Mouse (Mus musculus): ENCODE results near the gene Dnah8. TPM values are rescaled to one million over a fixed set of nuclear protein-coding genes. Genes with fewer than 3 reads are reported as not detected.

Dnah8 gene
- polyA plus RNA-seq, 1 experiment from 2014 or later, result 3.0 TPM

DNA sequence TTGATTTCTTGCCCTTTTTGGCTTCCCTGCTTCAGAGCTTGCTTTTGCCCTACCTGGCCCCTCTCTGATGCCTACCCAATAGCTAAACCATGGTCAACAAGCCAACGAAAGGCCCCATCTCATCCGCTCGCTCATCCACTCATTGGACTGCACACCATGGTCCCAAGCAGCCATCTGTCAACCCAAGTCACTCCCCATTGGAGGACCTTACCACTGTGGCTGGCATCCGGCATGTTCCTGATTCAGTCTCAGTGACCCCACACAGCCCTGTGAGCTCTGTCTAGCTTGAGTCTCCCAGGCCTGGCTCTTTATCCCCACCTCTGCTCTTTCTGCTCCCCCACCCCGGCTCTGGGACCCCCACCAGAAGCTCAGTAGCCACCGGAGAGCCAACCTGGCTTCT is 129.0 kb downstream of the Dnah8 start:
- H3K4me1 ChIP-seq (ENCODE audit: control insufficient read depth, insufficient read depth, low read length), result no peaks in the 10 kb centered on the region
- no peaks in the 10 kb centered on the region for H3K36me3 ChIP-seq (ENCODE audit: control insufficient read depth, insufficient read depth, low read length)
- H3K9me3 ChIP-seq (replicated peaks; ENCODE audit: control insufficient read depth, low read length), result no peaks in the 10 kb centered on the region
- H3K9ac ChIP-seq (ENCODE audit: low read depth, low read length), result no peak overlapping the region
- no peak for ATAC-seq (replicated peaks; ENCODE audit: insufficient number of reproducible peaks, low FRiP score, low TSS enrichment)
- H3K4me2 ChIP-seq, result no peak overlapping the region
- no peaks in the 10 kb centered on the region for H3K27me3 ChIP-seq (ENCODE audit: control insufficient read depth, insufficient read depth, low read length)
- H3K27ac ChIP-seq (ENCODE audit: low read depth, low read length), result no peak overlapping the region
- 83% methylated on average over 6 of the region's 6 CpGs for WGBS (ENCODE audit: insufficient replicate concordance)
- H3K4me3 ChIP-seq (ENCODE audit: low read depth, low read length), result no peak overlapping the region

DNA sequence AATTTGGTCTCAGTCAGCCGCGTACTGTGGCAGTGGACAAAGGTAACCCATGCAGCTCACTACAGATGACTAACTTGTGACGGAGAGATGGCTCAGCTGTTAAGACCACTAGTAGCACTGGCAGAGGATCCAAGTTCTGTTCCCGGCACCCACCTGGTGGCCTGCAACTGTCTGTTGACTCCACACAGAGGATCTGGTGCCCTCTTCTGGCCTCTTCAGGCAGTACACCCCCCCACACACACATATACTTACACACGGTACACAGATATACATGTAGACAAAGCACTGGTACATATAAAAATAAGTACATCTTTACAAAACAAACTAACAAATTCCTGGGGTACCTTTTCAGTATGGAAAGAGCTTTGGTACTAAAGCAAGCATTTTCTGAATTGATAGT is 132.6 kb downstream of the Dnah8 start:
- no peak overlapping the region for H3K27ac ChIP-seq (ENCODE audit: low read depth, low read length)
- no peaks in the 10 kb centered on the region for H3K9me3 ChIP-seq (replicated peaks; ENCODE audit: control insufficient read depth, low read length)
- WGBS (ENCODE audit: insufficient replicate concordance), result 89% methylated on average over 5 of the region's 5 CpGs
- no peaks in the 10 kb centered on the region for H3K27me3 ChIP-seq (ENCODE audit: control insufficient read depth, insufficient read depth, low read length)
- no peak for ATAC-seq (replicated peaks; ENCODE audit: insufficient number of reproducible peaks, low FRiP score, low TSS enrichment)
- no peak overlapping the region for H3K9ac ChIP-seq (ENCODE audit: low read depth, low read length)
- no peaks in the 10 kb centered on the region for H3K4me1 ChIP-seq (ENCODE audit: control insufficient read depth, insufficient read depth, low read length)
- no peaks in the 10 kb centered on the region for H3K36me3 ChIP-seq (ENCODE audit: control insufficient read depth, insufficient read depth, low read length)
- H3K4me2 ChIP-seq, result no peak overlapping the region
- H3K4me3 ChIP-seq (ENCODE audit: low read depth, low read length), result no peak overlapping the region

DNA sequence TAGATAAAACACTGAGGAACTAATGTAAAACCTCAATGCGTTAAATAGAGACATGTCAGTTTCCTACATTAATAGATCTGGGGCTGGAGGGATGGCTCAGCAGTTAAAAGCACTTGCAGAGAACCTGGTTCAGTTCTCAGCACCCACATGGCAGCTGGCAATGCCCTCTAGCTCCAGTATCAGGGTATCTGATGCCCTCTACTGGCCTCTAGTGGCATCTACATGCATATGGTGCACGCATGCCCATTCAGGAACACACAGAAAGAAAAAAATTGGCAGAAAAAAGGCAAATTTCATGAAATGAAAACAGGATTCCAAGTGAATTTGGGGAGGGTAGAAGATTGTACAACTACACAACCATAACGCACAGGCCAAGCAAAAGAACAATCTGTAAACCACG is 136.2 kb downstream of the Dnah8 start:
- no peaks in the 10 kb centered on the region for H3K4me1 ChIP-seq (ENCODE audit: control insufficient read depth, insufficient read depth, low read length)
- 94% methylated on average over 4 of the region's 4 CpGs for WGBS (ENCODE audit: insufficient replicate concordance)
- no peak for ATAC-seq (replicated peaks; ENCODE audit: insufficient number of reproducible peaks, low FRiP score, low TSS enrichment)
- no peaks in the 10 kb centered on the region for H3K27me3 ChIP-seq (ENCODE audit: control insufficient read depth, insufficient read depth, low read length)
- H3K36me3 ChIP-seq (ENCODE audit: control insufficient read depth, insufficient read depth, low read length), result no peaks in the 10 kb centered on the region
- no peak overlapping the region for H3K9ac ChIP-seq (ENCODE audit: low read depth, low read length)
- H3K4me2 ChIP-seq, result no peak overlapping the region
- no peak overlapping the region for H3K4me3 ChIP-seq (ENCODE audit: low read depth, low read length)
- H3K27ac ChIP-seq (ENCODE audit: low read depth, low read length), result no peak overlapping the region
- no peaks in the 10 kb centered on the region for H3K9me3 ChIP-seq (replicated peaks; ENCODE audit: control insufficient read depth, low read length)

DNA sequence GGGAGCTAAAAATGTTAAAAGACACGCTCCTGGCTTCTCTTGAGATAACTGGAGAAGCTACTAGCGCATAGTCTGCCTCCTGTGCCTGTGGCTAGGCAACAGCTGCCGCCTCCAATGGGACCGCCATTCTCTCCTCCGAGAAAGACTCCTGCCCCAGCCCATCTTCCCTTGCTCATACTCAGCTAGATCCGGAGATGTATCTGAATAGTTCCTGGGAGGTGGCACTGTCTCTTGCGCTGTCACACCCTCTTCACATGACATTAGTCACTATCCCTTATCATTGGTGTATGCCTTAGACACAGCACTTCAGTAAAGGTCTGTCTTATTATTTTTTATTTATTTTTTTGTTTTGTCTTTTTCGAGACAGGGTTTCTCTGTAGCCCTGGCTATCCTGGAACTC is 140.1 kb downstream of the Dnah8 start:
- H3K4me3 ChIP-seq (ENCODE audit: low read depth, low read length), result no peak overlapping the region
- ATAC-seq (replicated peaks; ENCODE audit: insufficient number of reproducible peaks, low FRiP score, low TSS enrichment), result no peak
- 87% methylated on average over 8 of the region's 8 CpGs for WGBS (ENCODE audit: insufficient replicate concordance)

DNA sequence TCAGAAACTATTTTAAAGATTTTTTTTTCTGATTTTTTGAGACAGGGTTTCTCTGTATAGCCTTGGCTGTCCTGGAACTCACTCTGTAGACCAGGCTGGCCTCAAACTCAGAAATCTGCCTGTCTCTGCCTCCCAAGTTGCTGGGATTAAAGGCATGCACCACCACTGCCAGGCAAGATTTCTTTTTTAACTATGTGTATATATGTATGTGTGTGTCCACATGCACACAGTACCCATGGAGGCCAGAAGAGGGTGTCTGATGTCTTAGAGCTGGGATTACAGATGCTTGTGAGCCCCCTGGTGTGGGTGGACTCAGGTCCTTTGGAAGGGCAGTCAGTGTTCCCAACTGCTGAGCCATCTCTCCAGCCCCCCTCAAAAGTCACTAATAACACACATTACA is 150.3 kb downstream of the Dnah8 start:
- Histone ChIP-seq H3K4me3 (ENCODE audit: low read depth, low read length) (no peak overlapping the region), H3K9ac (ENCODE audit: low read depth, low read length) (no peak overlapping the region), H3K27ac (ENCODE audit: low read depth, low read length) (no peak overlapping the region), H3K4me1 (ENCODE audit: control insufficient read depth, insufficient read depth, low read length) (no peaks in the 10 kb centered on the region), H3K36me3 (ENCODE audit: control insufficient read depth, insufficient read depth, low read length) (no peaks in the 10 kb centered on the region), H3K9me3 (replicated peaks; ENCODE audit: control insufficient read depth, low read length) (no peaks in the 10 kb centered on the region), H3K4me2 (no peak overlapping the region), H3K27me3 (ENCODE audit: control insufficient read depth, insufficient read depth, low read length) (no peaks in the 10 kb centered on the region)
- ATAC-seq (replicated peaks; ENCODE audit: insufficient number of reproducible peaks, low FRiP score, low TSS enrichment), result no peak

More for the DNA sequence above, 140.1 kb downstream of the Dnah8 start:
- Histone ChIP-seq H3K36me3 (ENCODE audit: control insufficient read depth, insufficient read depth, low read length) (no peaks in the 10 kb centered on the region), H3K4me1 (ENCODE audit: control insufficient read depth, insufficient read depth, low read length) (no peaks in the 10 kb centered on the region), H3K9me3 (replicated peaks; ENCODE audit: control insufficient read depth, low read length) (no peaks in the 10 kb centered on the region), H3K9ac (ENCODE audit: low read depth, low read length) (no peak overlapping the region), H3K27ac (ENCODE audit: low read depth, low read length) (no peak overlapping the region), H3K27me3 (ENCODE audit: control insufficient read depth, insufficient read depth, low read length) (no peaks in the 10 kb centered on the region), H3K4me2 (no peak overlapping the region)

DNA sequence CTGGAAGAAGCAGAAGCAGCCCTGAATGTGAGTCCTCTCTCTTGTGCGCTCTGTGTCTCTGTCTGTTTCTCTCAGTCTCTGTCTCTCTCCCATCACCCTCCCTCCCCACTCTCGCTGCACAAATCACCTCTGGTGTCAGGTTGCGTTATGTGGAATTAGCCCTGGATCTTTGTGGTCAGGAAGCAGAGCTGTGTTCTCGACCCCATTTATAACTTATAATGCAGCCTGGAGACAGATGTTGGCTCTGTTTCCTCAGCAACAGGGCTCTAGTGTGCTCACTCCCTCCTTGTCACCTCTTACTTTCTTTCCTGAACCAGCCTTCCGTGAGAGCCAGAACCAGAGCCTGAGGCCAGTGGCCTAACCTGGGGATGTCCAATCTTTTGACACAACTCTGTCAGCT is 150.9 kb downstream of the Dnah8 start:
- no peak for ATAC-seq (replicated peaks; ENCODE audit: insufficient number of reproducible peaks, low FRiP score, low TSS enrichment)
- H3K9me3 ChIP-seq (replicated peaks; ENCODE audit: control insufficient read depth, low read length), result no peaks in the 10 kb centered on the region
- H3K4me1 ChIP-seq (ENCODE audit: control insufficient read depth, insufficient read depth, low read length), result no peaks in the 10 kb centered on the region
- H3K9ac ChIP-seq (ENCODE audit: low read depth, low read length), result no peak overlapping the region
- H3K36me3 ChIP-seq (ENCODE audit: control insufficient read depth, insufficient read depth, low read length), result no peaks in the 10 kb centered on the region
- no peak overlapping the region for H3K4me3 ChIP-seq (ENCODE audit: low read depth, low read length)
- H3K27ac ChIP-seq (ENCODE audit: low read depth, low read length), result no peak overlapping the region
- WGBS (ENCODE audit: insufficient replicate concordance), result 33% methylated on average over 5 of the region's 5 CpGs
- H3K4me2 ChIP-seq, result no peak overlapping the region
- H3K27me3 ChIP-seq (ENCODE audit: control insufficient read depth, insufficient read depth, low read length), result no peaks in the 10 kb centered on the region

DNA sequence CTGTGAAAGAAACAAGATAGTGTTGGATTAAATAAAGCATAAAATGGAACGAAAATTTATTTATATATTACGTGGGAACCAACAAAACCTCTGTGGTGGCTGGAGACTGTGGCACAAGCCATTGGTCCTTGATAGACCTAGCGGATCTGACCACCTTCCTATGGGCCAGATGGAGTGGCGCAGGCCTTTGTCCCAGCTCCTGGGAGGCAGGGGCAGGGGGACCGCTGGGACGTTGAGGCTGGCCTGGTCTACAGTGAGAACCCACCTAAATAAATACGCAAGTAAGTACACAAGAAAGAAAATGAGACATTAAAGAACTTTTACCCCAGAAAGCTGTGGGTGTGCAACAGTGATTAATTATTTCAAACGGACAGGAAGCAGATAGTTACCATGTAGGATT is 156.9 kb downstream of the Dnah8 start:
- Histone ChIP-seq H3K27ac (ENCODE audit: low read depth, low read length) (no peak overlapping the region), H3K4me2 (no peak overlapping the region), H3K4me1 (ENCODE audit: control insufficient read depth, insufficient read depth, low read length) (no peaks in the 10 kb centered on the region), H3K27me3 (ENCODE audit: control insufficient read depth, insufficient read depth, low read length) (no peaks in the 10 kb centered on the region), H3K4me3 (ENCODE audit: low read depth, low read length) (no peak overlapping the region), H3K36me3 (ENCODE audit: control insufficient read depth, insufficient read depth, low read length) (no peaks in the 10 kb centered on the region), H3K9me3 (replicated peaks; ENCODE audit: control insufficient read depth, low read length) (no peaks in the 10 kb centered on the region), H3K9ac (ENCODE audit: low read depth, low read length) (no peak overlapping the region)
- 84% methylated on average over 8 of the region's 8 CpGs for WGBS (ENCODE audit: insufficient replicate concordance)
- ATAC-seq (replicated peaks; ENCODE audit: insufficient number of reproducible peaks, low FRiP score, low TSS enrichment), result no peak

DNA sequence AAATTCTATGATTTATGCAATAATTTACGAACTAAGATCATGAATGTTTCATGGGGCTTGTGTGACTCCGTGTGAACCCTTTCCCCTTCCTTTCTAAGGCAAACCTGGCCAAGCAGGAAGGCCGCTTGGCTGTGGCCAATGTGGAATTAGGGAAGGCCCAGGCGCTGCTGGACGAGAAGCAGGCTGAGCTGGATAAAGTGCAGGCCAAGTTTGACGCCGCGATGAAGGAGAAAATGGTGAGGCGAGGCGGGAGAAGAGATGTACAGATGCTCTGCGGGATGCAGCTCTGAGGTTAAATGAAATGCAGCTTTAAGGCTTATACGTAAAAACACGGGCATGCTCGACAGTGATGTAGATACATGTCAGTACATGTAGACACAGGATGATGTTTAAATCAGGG is 158.1 kb downstream of the Dnah8 start:
- ATAC-seq (replicated peaks; ENCODE audit: insufficient number of reproducible peaks, low FRiP score, low TSS enrichment), result no peak
- Histone ChIP-seq H3K9ac (ENCODE audit: low read depth, low read length) (no peak overlapping the region), H3K4me3 (ENCODE audit: low read depth, low read length) (no peak overlapping the region), H3K36me3 (ENCODE audit: control insufficient read depth, insufficient read depth, low read length) (no peaks in the 10 kb centered on the region), H3K4me1 (ENCODE audit: control insufficient read depth, insufficient read depth, low read length) (no peaks in the 10 kb centered on the region), H3K27ac (ENCODE audit: low read depth, low read length) (no peak overlapping the region), H3K4me2 (no peak overlapping the region), H3K27me3 (ENCODE audit: control insufficient read depth, insufficient read depth, low read length) (no peaks in the 10 kb centered on the region), H3K9me3 (replicated peaks; ENCODE audit: control insufficient read depth, low read length) (no peaks in the 10 kb centered on the region)
- 68% methylated on average over 14 of the region's 14 CpGs for WGBS (ENCODE audit: insufficient replicate concordance)

DNA sequence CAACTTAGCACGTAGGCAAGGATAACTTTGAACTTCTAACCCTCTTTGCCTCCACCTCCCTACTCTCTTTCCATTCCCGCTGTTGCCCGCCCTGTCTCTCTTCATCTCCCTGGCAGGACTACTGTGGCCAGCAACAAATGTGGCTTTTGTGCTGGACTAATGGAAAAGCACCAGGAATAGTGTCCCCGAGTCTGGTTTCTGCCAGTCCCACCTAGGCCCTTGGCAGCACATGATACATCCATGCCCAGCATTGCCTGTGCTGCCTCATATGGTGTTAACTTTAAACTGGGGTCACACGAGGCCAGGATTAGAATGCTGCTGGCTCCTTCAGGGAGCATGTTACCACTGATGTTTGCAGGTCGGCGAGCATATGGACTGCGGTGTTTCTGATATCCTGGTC is 164.2 kb downstream of the Dnah8 start:
- no peak overlapping the region for H3K9ac ChIP-seq (ENCODE audit: low read depth, low read length)
- 83% methylated on average over 8 of the region's 8 CpGs for WGBS (ENCODE audit: insufficient replicate concordance)

More for the DNA sequence above, 164.2 kb downstream of the Dnah8 start:
- H3K4me1 ChIP-seq (ENCODE audit: control insufficient read depth, insufficient read depth, low read length), result no peaks in the 10 kb centered on the region
- no peaks in the 10 kb centered on the region for H3K36me3 ChIP-seq (ENCODE audit: control insufficient read depth, insufficient read depth, low read length)
- no peak overlapping the region for H3K27ac ChIP-seq (ENCODE audit: low read depth, low read length)
- H3K4me3 ChIP-seq (ENCODE audit: low read depth, low read length), result no peak overlapping the region
- no peak overlapping the region for H3K4me2 ChIP-seq
- H3K27me3 ChIP-seq (ENCODE audit: control insufficient read depth, insufficient read depth, low read length), result no peaks in the 10 kb centered on the region
- ATAC-seq (replicated peaks; ENCODE audit: insufficient number of reproducible peaks, low FRiP score, low TSS enrichment), result no peak
- no peaks in the 10 kb centered on the region for H3K9me3 ChIP-seq (replicated peaks; ENCODE audit: control insufficient read depth, low read length)
